Mouse (Mus musculus) olfactory bulb, adult 2 months (tissue): ENCODE data around the gene Cenpj.

Source experiments
- CTCF ChIP-seq: fragments of 200-500 bp; IDR thresholded peaks from 2 replicates; pipeline ENCODE4 v1.5.1; 2012; ENCODE audit warnings: low read depth, mild to moderate bottlenecking, low read length, moderate library complexity; ENCODE audit not compliant: insufficient read depth
- POLR2A ChIP-seq: fragments of 200-500 bp; IDR thresholded peaks from 2 replicates; pipeline ENCODE4 v1.6.1; 2012; ENCODE audit warnings: mild to moderate bottlenecking, low read depth, low read length, moderate library complexity; ENCODE audit not compliant: insufficient read depth

DNA sequence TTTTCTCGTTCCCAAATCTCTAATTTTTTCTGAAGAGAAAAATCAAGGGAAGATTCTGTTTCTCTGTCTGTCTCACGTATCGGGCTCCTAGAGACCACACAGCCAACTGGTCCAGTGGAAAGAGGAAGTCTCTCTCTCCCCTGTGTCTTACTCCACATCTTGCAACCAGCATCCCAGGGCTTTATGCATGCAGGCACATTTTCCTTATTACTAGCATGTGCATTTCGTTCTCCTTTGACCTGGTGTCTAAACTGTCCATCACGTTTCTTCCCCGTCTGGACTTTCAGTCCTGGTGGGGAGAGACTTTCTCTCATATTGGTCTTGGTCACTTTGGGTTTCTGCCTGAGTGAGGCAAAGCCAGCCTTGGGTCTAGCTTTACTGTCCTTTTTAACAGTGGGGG lies 22.3 kb downstream of the Cenpj start:
- TF ChIP-seq CTCF (no peak), POLR2A (no peak)
